Mouse (Mus musculus) MEL (cell line): ENCODE results near the gene Sv2b.

ENCODE experiments used
- CHD2 ChIP-seq: IDR thresholded peaks from 2 replicates; pipeline ENCODE4 v1.6.1; 2011; ENCODE audit warnings: low read length, improper control_type of control experiment
- CTCF ChIP-seq, 3 experiments: IDR thresholded peaks in 2 of 3; conservative IDR thresholded peaks in 1 of 3; 2 replicates each; pipeline ENCODE4 v1.5.1; 2011 to 2012; ENCODE audit warnings: low read length in 3 of 3, low read depth in 2 of 3, mild to moderate bottlenecking in 2 of 3, improper control_type of control experiment in 1 of 3, inconsistent platforms in 1 of 3, mixed read lengths in 1 of 3, moderate library complexity in 1 of 3; ENCODE audit not compliant: control insufficient read depth in 1 of 3, insufficient read depth in 1 of 3, poor library complexity in 1 of 3, severe bottlenecking in 1 of 3
- E2F4 ChIP-seq: IDR thresholded peaks from 2 replicates; pipeline ENCODE4 v1.6.1; 2011; ENCODE audit warnings: low read depth, low read length, improper control_type of control experiment, borderline replicate concordance
- EP300 ChIP-seq, 2 experiments: IDR thresholded peaks; 2 replicates each; pipeline ENCODE4 v1.6.1; 2011; ENCODE audit warnings: improper control_type of control experiment in 2 of 2, low read length in 2 of 2, low read depth in 1 of 2, mild to moderate bottlenecking in 1 of 2
- MAFK ChIP-seq: IDR thresholded peaks from 2 replicates; pipeline ENCODE4 v1.6.1; 2011; ENCODE audit warnings: low read depth, mild to moderate bottlenecking, low read length, improper control_type of control experiment, borderline replicate concordance
- TCF12 ChIP-seq: IDR thresholded peaks from 2 replicates; pipeline ENCODE4 v1.6.1; 2014; ENCODE audit warnings: low read depth, mild to moderate bottlenecking, inconsistent platforms, low read length, improper control_type of control experiment, moderate library complexity
- USF1 ChIP-seq: IDR thresholded peaks from 2 replicates; pipeline ENCODE4 v1.6.1; 2014; ENCODE audit warnings: low read depth, mild to moderate bottlenecking, inconsistent platforms, low read length, improper control_type of control experiment, moderate library complexity
- ZC3H11A ChIP-seq: IDR thresholded peaks from 2 replicates; pipeline ENCODE4 v1.6.1; 2012; ENCODE audit warnings: low read depth, mild to moderate bottlenecking, inconsistent platforms, low read length, improper control_type of control experiment

DNA sequence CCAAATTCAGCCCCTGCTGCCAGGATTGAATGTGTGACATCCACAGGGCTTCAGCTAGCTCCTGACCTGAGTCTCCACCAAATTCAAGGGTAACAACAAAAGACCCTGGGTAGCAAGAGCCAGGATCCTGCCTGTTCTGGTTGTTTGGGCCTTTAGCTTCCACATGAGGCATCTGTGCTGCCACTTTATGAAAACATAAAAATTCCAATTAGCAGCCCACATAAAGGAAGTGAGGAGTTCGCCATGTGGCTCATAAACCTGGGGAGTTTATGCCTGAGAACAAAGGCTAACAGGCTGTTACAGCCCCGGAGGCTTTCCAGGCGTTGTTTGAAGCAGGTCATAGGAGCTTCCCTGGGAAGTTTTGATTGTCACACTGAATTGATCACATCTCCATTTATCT is 49.1 kb downstream of the Sv2b start:
- TF ChIP-seq USF1 (no peak), E2F4 (no peak), CTCF (IDR thresholded peaks at IDR 0.05 in 2 of 3, conservative IDR thresholded peaks at IDR 0.05 in 1 of 3; ENCODE audit: control insufficient read depth in 1 of 3, insufficient read depth in 1 of 3, low read depth in 2 of 3, low read length in 3 of 3, poor library complexity in 1 of 3, severe bottlenecking in 1 of 3) (no peak), TCF12 (no peak), ZC3H11A (no peak), EP300 (IDR thresholded peaks at IDR 0.05; ENCODE audit: low read depth in 1 of 2, low read length in 2 of 2) (no peak), CHD2 (no peak), MAFK (no peak)
